Comparison of ENCODE assay signal across 8 mouse cellular contexts in genomic region chr5:114667228-114667856, GRCm38 (mm10). TPM values are rescaled to one million over a fixed set of nuclear protein-coding genes. Genes with fewer than 3 reads are reported as not detected.
DNase-seq lines count a peak whose midpoint lies in the region; ATAC-seq and TF ChIP-seq lines count a peak whose summit lies in the region.

No protein-coding gene starts in this region.

- WGBS in hindbrain, postnatal 0 days, result 3% methylated on average over 36 of the region's 36 CpGs

- H3K27me3 ChIP-seq in hindbrain, postnatal 0 days (ENCODE audit: insufficient read depth, low read length), result no peaks in the 10 kb centered on the region

- peak; percentile 99 for DNase-seq in T-cell, adult 2 months (ENCODE audit: low spot score)
- peak; percentile 98 to 99 for DNase-seq in cerebellum, postnatal 36 days
- DNase-seq in gastrocnemius, adult 18-20 months (ENCODE audit: low spot score), result peak; percentile 99
- peak; percentile 98 for DNase-seq in hindbrain, postnatal 0 days (ENCODE audit: low spot score)
- peak; percentile 97 to 100 for DNase-seq in left cerebral cortex, adult 2 months (ENCODE audit: extremely low spot score in 1 of 2, low spot score in 2 of 2)
- peak; percentile 99 for DNase-seq in right cerebral cortex, adult 2 months (ENCODE audit: low spot score in 2 of 2)
- peak; percentile 98 for DNase-seq in urinary bladder, postnatal 14 days (ENCODE audit: low spot score)

- no peak overlapping the region for H3K9ac ChIP-seq in hindbrain, postnatal 0 days (replicated peaks; ENCODE audit: low read length)

- H3K27ac ChIP-seq in hindbrain, postnatal 0 days, result peak overlapping the region; percentile 68
- peak overlapping the region; percentile 75 for H3K27ac ChIP-seq in left cerebral cortex, adult 2 months

- intact Hi-C loops in left cerebral cortex, adult 2 months (cut with DNase I), result loop anchor here (1.0 to 5.0 kb wide), 3 partner anchors 24 to 285 kb away; partner anchors contain the start of genes Kctd10 and Ube3b

- H3K4me2 ChIP-seq in hindbrain, postnatal 0 days (ENCODE audit: low read depth, low read length), result peak overlapping the region; percentile 56

- no peaks in the 10 kb centered on the region for H3K4me1 ChIP-seq in hindbrain, postnatal 0 days (ENCODE audit: insufficient read depth, low read length)

- peak overlapping the region; percentile 28 for H3K4me3 ChIP-seq in hindbrain, postnatal 0 days (ENCODE audit: low read length)
- peak overlapping the region; percentile 23 for H3K4me3 ChIP-seq in left cerebral cortex, adult 2 months

- no peaks in the 10 kb centered on the region for H3K9me3 ChIP-seq in hindbrain, postnatal 0 days (ENCODE audit: low read length)

- H3K36me3 ChIP-seq in hindbrain, postnatal 0 days (ENCODE audit: insufficient read depth, low read length), result no peaks in the 10 kb centered on the region

- TF ChIP-seq CTCF in hindbrain, postnatal 0 days (IDR thresholded peaks at IDR 0.05; ENCODE audit: low read depth), result peak; percentile 99
- TF ChIP-seq CTCF in left cerebral cortex, adult 2 months (IDR thresholded peaks at IDR 0.05), result peak; percentile 100

- peak; percentile 95 for ATAC-seq in hindbrain, postnatal 0 days
- ATAC-seq in megakaryocyte, adult 5-6 weeks (ENCODE audit: poor library complexity, severe bottlenecking), result peak; percentile 100

RNA-seq across cellular contexts. Expression of gene Trpv4, which starts 9.1 kb away (rescaled TPM):
- 1 to 10 TPM; 1.8 to 2.1 TPM for total RNA-seq in gastrocnemius, adult 18-20 months (2021)
- total RNA-seq in hindbrain, postnatal 0 days (2014; rRNA removed), result 2.7 TPM in 2 replicates
- 3.0 and 3.4 TPM in 2 replicates for polyA plus RNA-seq in hindbrain, postnatal 0 days (2015; fragmentation: Nextera tagmentation; extraction: Ambion mirVana)
- 1 to 10 TPM; 1.8 to 2.2 TPM for total RNA-seq in left cerebral cortex, adult 2 months (2021)
- total RNA-seq in megakaryocyte, adult 5-6 weeks (2015), result 1.5 TPM in 2 replicates
- 0.94 and 1.8 TPM in 2 replicates for total RNA-seq in megakaryocyte, adult 5-6 weeks (2017)

RNA-seq across cellular contexts. Expression of gene Gltp, which starts 23.4 kb away (rescaled TPM):
- total RNA-seq in gastrocnemius, adult 18-20 months (2021), result 1 to 10 TPM; 7.2 to 8.7 TPM
- total RNA-seq in hindbrain, postnatal 0 days (2014; rRNA removed), result 36.3 and 51.0 TPM in 2 replicates
- polyA plus RNA-seq in hindbrain, postnatal 0 days (2015; fragmentation: Nextera tagmentation; extraction: Ambion mirVana), result 55.0 and 55.1 TPM in 2 replicates
- 10 to 100 TPM; 21.8 to 22.4 TPM for total RNA-seq in left cerebral cortex, adult 2 months (2021)
- 268 and 269 TPM in 2 replicates for total RNA-seq in megakaryocyte, adult 5-6 weeks (2015)
- total RNA-seq in megakaryocyte, adult 5-6 weeks (2017), result 135 and 141 TPM in 2 replicates

RNA-seq across cellular contexts. Expression of gene Tchp, which starts 40.2 kb away (rescaled TPM):
- 1 to 10 TPM; 2.3 to 2.9 TPM for total RNA-seq in gastrocnemius, adult 18-20 months (2021)
- total RNA-seq in hindbrain, postnatal 0 days (2014; rRNA removed), result 9.0 and 12.7 TPM in 2 replicates
- 14.4 and 15.6 TPM in 2 replicates for polyA plus RNA-seq in hindbrain, postnatal 0 days (2015; fragmentation: Nextera tagmentation; extraction: Ambion mirVana)
- total RNA-seq in left cerebral cortex, adult 2 months (2021), result 10 to 100 TPM; 13.9 to 15.6 TPM
- 2.6 and 3.0 TPM in 2 replicates for total RNA-seq in megakaryocyte, adult 5-6 weeks (2015)
- 6.9 and 7.6 TPM in 2 replicates for total RNA-seq in megakaryocyte, adult 5-6 weeks (2017)

Comparison
In these comparisons a context has a peak if more than half of its experiments do, and no peak if none do; other contexts are left out.
1. Peak in every context shown above with its lines: DNase-seq, ATAC-seq, H3K4me3 ChIP-seq and H3K27ac ChIP-seq.